Mouse (Mus musculus): ENCODE results near the gene Camk2b.

Camk2b gene

DNA sequence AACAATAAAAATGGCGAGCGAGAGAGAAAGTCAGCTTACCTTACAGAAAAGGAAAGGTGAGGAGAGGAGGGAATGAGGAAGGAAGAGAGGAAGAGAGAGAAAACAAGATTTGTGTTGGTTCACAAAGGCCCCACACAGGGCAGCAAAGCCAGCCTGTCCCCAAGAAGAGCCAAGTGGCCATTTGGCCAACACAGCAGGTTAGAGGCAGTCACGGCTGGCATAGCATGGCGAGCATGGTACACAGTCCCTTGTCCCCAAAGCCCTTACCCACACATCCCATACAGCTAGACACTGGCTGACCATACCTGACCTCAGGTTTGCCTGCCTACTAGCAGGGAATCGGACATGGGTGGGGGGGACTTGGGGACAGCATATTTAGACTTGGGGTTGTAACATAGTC is 82.5 kb downstream of the Camk2b start:
- no peak for DNase-seq (ENCODE audit: low read depth, low spot score)

DNA sequence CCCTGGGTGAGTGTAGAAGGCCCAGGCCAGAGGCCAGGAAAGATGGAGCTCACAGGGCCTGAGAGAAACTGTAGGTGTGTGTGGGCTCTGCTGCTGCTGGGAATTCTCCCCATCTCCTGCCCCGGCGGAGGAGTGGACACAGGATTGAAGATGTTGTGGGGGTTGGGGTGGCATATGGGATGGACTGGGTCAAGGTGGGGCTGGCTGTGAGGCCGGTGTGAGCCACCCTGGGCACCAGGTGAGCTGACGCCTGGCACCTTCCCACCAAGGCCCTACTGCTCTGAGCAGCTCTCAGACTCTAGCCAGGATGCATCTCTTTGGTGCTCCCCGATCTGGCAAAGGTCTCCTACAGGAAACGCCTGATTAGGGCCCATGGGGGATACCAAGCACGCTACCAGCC is 84.8 kb downstream of the Camk2b start:
- no peak for DNase-seq (ENCODE audit: low read depth, low spot score)

DNA sequence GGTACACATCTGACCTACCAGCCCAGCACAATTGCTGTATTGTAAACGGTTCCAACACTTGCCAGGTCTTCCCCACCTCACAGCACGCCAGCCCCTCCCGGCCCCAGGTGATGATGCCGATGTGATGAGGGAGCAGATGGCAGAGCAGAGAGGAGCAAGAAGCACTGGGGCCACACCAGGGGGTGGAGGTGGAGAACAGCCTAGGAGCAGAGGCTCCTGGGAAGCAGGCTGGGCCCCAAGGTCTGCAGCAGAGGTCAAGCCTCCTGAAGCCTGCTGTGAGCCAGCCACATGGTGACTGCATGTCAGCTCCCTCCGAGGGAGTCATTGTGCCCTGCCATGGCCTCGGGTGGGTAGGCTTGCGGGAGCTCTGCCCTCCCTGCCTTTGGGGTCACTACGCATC is 85.6 kb downstream of the Camk2b start:
- no peak for DNase-seq (ENCODE audit: low read depth, low spot score)

DNA sequence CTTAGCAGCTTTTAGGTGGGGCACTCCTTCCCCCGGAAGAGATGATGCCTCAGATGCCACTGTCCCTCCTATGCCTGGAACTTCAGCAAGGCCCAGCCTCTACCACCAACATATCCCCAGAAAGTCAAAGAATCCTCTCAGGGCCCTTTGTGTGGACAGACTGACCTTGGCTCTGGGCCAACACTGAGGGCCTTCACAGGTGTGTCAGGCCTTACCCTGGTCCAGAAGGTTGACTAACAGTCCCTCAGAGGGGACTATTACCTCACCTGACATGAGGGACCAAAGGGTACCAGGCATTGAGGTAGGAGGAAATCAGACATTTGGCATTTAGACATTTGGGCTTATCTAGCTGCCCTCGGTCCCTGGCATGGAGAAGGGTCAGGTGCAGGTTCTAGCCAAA is 86.1 kb downstream of the Camk2b start:
- DNase-seq (ENCODE audit: low read depth, low spot score), result no peak

DNA sequence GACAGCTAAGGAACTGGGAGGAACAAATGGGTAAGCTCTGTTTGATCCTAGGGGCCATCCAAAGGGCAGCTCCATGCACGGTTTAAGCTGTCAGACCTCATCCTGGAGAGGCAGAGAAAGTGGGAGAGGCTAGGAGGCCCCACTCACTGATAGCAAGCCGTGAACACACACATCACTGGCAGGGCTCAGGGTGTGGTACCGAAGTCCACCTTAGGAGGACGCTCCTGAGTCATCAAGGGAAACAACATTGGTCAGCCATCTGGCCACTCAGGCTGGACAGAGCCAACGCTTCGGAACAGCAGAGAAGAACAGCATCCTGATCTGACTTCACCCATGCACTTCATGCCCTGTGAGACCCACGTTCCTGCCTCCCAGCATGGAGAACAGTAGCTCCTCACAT is 87.1 kb downstream of the Camk2b start:
- DNase-seq (ENCODE audit: low read depth, low spot score), result no peak

DNA sequence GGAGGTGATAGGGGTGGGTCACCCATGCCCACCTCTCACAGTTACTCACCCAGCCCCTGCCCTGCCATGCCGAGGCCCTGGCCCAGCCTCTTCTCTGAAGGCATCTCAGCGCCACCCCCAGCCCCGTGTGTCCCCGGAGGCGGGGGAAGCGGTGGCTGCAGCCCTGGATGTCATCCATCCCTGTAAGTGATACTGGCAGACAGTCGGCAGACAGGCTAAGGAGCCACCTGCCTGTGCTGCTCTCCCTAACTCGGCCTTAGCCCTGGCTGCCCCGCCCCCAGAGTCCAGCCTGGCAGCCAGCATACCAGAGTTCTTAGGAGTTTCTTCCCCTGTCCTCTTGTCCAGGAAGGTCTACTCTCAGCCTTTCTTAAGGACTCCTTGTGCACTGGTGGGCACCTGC is 90.1 kb downstream of the Camk2b start:
- DNase-seq (ENCODE audit: low read depth, low spot score), result peak; percentile 62

DNA sequence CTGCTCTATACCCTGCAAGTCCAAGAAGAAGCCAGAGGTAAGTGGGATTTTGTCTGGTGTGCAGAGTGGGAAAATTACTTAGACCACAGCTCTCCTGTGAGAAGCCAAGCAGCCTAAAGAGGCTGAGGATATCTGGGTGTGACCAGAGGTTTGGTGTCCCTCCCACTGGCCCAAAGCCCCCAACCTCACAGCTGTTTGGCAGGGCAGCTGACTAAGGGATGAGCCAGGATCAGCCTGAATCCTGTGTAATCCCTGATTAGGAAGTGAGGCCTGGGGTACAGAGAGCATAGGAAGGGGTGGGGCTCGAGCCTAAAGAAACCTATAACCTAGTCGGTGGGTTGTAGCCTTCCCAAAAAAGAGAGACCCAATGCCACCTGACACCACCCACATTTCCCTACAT is 91.1 kb downstream of the Camk2b start:
- DNase-seq (ENCODE audit: low read depth, low spot score), result no peak

DNA sequence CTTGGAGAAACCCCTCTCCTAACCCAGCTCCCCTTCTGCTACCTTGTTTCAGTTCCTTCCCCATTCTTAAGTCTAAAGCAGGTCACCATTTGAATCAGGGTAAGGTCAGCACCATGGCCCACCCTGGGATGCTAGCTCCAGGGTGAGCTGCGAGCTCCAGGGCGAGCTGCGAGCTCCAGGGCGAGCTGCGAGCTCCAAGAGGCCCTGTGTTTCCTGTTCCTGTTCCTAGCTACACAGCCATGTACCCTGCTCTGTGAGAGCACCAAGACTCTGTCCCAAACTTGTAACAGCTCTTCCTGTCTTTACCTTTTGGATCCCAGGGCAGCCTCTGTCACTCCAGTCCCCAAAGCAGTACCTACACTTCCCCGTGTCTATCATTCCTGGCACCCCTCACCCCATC is 92.1 kb downstream of the Camk2b start:
- no peak for DNase-seq (ENCODE audit: low read depth, low spot score)

DNA sequence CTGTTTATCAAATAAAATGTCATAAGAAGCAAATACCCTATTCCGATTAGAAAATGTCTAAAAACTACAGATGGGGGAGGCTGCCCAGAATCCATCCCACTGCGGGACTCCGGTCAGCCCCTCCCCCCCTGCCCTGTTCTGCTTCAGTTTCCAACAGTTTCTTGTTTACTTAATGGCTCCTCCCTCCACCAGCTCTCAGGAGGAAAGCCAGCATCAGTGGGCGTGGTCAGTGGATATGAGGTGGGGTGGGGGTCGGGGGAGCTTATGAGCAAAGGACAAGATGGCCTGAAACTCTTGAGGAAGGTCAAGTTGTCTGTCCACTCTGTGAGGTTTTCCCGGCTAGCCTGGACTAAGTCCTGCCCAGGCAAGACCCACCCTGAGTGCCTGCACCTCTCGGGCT is 93.0 kb downstream of the Camk2b start:
- no peak for DNase-seq (ENCODE audit: low read depth, low spot score)

DNA sequence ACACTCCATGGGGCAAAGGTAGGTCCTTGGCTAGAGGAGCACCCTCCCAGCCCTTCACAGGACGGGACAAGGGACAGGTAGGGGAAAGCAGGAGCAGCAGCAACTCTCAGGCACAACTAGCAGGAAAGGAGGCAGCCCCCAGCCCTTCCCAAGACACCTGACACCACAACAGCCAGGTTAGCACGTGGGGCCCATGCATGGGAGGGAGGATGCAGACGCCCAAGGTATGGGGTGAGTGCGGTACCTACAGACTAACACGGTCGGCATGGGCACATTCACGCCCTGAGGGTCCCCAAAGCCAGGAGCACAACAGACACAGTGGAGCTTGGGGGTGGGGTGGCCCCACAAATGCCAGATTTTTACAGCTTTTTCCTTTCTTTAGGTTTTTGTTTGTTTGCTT is 95.0 kb downstream of the Camk2b start:
- no peak for DNase-seq (ENCODE audit: low read depth, low spot score)

DNA sequence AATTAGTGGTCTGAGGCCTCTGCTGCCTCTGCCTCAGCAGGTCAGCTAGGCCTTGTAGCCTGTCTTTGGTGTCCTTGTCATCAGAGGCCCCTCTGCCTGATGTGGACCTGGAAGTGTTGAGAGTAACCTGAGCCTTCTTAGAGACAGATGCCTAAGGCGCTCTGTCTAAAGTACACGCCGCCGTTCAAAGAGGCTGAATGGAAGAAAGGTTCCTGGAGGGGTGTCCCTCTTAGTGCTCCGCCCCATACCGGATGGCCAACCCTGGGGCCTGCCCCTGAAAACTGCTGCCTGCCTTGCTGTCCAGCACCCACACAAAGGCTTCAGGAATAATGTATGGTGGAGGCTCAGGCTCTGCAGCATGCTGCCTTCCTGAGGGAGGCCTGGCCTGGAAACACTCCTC is 97.9 kb downstream of the Camk2b start:
- no peak for DNase-seq (ENCODE audit: low read depth, low spot score)

DNA sequence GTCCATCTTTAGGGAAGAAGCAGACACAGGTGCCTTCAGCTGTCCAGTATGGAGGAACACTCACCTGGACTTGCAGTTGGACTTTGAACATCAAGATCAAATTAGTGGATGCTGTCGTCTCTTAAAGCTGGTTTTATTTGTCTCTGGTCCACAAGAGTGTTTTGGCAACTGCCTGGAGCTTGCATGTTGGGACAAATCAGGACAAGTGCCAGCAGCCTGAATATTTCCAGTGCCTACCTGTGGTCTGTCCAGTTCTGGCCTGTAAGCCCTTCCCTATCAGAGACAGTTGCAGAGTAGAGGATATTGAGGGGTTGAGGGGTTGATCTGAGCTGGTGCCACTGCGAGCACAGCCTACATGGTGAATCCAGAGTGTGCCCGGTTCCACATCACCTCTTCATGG is 99.4 kb downstream of the Camk2b start:
- DNase-seq (ENCODE audit: low read depth, low spot score), result no peak

DNA sequence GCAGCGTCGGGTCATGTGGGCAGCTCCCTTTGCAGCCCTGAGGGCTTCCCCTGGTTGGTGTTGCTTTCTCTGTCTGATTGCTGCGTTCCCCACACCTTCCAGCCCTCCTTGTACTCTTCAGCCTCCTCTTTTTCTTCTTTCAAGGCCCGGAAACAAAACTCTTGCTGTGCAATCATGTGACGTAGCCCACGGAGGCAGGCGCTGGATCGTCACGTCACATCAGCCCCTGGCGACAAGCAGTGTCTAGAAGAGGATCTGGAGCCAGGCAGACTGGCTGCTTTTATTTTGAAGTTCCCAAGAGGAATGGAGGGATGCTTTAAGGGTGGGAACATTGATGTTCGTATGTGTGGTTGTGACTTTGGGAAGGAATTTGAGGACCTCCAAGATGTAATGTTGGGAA is 100.3 kb downstream of the Camk2b start:
- no peak for DNase-seq (ENCODE audit: low read depth, low spot score)

DNA sequence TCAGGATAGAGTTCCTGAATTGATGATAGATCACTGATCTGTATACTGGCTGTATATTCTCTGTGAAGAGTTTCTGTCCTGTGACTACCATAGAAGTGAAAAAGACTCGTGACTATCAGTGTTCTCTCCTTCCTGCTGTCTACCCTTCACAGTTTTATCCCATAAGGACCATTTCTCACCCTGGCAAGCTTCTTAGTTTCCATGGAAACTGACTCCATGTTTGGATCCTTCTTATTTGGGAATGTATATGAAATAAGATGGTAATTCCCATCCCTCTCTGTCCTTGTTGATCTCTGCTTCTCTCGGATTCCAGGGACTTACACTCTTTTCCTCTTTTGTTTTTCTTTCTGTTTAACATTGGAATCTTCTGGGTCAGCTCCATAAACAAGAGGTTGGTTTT is 106.1 kb downstream of the Camk2b start:
- DNase-seq (ENCODE audit: low read depth, low spot score), result no peak

DNA sequence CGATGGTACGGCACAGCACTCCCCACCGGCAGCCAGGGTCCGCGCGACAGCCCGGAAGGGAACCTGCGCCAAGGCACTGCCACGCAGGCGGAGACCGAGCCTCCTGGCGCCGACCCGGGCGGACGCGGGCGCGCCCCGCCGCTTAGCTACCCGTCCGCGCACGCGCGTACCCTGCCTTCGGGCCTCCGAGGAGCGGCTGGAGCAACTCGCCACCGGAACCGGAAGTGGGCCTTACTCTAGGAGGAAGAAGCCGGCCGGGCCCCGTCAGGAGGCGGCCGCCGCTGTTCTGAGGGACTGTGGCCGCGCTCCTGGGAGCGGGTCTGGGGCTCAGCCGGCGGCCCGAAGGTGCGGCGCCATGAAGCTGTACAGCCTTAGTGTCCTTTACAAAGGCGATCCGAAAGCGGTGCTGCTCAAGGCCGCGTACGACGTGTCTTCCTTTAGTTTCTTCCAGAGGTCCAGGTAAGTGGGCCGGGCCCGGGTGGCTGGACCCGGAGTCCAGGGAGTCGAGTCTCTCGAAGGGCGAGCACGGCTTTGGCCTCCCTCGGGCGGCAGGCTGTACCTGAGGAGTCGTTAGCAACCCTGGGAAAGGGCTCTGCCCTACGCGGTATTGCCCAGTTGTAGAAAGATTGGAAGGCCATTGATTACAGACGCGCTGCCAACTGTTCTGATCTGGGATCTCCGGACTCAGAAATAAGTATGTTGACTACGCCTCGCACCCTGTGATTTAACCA is 110.5 kb downstream of the Camk2b start, which contains the start of gene Ykt6:
TSS of gene Ykt6 (plus strand) at position 148 of the 731 bp plus-strand sequence.
- peak; percentile 97 for DNase-seq (ENCODE audit: low read depth, low spot score)

DNA sequence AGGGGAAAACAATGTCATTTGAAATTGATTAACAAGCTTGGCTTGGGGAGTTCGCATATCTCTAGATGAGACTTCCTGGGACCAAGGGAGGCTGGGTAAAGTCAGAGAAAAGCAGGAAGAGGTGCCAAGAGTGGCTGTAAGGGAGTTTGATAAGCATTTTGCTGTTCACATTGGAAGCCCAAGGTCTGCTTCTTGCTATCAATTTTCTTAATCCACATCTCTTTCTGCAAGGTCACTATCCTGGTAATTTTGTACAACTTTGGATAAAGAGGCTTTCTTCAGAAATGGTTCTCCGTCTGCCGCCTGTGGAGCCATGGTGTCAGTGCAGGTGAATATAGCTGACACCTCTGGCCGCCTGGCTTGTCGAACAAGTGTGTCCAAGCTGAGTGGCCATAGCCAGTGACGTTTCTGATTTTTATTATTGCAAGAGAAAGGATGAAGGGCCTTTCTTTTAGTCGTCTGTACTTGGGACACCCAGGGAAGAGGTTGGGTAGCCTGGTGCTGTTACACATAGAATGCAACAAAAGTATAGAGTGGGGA is 111.1 kb downstream of the Camk2b start:
- DNase-seq (ENCODE audit: low read depth, low spot score), result peak; percentile 48

DNA sequence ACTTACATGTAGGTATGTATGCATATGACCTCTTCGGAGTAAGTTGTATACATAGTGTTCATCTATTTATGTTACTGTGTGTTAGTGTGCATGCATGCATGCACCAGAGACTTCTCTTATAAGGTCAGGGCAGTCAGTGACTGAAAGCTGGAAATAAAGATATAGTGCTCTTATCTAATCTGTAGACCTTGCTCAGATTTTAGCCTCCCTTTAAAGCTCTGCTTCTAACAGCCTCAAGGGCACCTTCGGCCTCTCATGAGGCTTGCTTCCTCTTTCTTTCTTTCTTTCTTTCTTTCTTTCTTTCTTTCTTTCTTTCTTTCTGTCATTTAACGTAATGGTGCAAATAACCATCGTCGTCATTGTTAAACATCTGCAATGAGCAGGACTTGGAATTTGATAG is 111.7 kb downstream of the Camk2b start:
- DNase-seq (ENCODE audit: low read depth, low spot score), result no peak

DNA sequence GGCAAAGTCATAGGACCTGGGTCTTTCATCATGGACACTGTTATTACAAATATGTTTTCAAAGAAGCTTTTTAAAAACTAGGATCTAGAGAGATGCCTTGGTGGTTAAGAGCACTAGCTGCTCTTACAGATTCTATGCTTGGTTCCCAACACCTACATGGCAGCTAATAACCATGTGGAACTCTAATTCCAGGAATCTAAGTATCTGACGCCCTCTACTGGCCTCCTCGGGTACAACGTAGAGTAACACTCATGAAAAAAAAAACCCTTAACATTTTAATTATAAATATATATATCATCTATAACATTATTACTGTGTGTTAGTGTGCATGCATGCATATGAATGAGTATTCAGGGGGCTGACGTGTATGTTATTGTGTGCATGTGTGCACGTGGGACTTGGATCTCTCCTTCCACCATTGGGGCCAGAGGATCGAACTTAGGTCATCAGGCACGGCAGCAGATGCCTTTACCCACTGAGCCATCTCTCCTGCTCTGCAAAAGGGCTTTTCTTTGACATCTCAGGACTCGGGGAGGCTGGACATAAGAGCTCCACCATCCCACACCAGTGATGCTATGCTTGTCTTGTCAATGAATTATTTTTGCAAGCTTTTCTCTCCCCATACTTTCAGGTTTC is 112.9 kb downstream of the Camk2b start:
- no peak for DNase-seq (ENCODE audit: low read depth, low spot score)

DNA sequence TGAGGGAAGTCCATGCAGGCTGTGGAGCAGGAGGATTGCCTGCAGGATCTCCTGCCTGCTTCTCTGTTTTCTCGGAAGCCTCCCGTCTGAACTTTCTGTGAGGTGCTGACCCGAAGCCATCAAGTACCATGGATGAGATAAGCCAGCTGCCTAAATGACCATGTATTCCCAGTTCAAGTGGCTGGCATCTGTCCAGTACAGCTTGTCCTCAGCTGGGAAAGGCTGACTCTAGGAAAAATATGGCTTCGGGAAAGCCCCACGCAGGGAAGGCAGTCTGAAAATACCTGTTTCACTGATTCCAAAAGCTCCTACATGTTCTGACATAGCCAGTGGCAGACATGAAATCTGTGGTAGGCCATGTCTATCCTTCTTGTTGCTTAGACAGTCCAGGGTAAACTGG is 113.7 kb downstream of the Camk2b start:
- peak; percentile 46 for DNase-seq (ENCODE audit: low read depth, low spot score)

DNA sequence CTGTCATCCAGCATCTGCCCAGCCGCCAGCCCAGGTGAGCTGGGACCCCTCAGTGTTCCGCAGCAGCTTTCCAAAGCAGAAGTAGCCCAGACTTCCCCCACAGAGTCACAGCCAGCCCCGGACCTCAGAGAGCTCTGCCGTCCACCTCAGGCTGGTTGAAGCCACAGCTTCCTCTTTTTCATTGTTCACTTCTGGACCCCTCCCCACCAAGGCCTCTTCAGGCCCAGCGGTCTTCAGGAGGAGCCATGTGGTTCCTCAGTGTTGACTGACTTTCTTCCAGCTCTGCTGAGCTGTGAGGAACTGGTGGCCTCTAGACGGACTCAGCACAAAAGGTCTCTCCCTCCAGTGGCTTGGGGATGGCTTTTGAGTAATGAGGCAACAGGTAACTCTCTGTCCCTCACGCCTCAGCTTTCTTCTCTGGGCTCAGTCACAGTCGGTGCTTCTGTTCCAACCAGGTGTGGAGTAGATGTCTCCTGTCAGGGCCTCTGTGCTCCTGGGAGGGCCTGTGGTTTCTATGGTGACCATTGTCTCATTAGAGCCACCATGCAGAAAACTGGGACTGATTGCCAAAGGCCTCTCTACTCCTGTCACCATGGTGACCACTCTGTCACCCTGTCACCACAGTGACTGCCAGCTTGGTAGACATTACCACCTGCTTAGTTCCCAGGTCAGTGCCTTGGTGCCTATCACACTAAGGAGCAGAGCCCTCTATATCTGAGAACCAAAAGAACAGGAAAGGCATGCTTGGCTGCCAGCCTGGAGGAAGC is 116.4 kb downstream of the Camk2b start, which contains the start of gene Gck:
TSS of gene Gck (minus strand) at position 496 of the 767 bp plus-strand sequence.
- no peak for DNase-seq (ENCODE audit: low read depth, low spot score)

DNA sequence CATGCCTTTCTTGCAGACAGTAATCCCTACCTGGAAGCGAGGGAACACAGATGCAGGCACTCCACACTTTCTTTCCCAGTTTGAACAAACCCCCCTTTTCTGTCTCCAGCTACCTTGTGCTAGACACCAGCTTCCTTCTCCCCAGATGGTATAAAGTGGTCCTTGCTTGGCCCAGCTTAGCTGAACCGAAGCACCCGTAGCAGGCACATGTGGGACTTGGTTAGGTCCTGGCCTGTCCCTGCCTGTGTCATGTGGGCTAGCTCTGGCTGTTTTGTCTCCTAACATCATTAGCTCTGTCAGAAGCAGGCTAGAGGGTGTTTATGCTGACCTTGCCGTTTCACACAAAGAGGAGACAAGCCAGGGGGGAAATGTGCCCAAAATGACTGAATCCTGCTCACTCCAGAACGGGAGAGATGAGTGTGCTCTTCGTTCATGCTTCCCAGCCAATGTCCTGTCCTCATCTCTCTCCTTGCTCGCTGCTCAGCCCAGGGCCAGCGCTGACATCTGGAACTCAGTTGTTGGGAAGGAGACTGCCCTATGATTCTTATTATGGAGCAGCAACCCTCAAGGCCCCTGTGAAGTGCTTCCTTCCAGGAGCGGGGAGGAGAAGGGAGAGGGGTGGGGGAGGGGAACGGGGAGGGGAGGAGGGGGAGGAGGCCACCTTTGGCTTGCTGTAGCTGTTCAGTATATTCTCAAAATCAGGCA is 117.5 kb downstream of the Camk2b start:
- DNase-seq (ENCODE audit: low read depth, low spot score), result no peak

DNA sequence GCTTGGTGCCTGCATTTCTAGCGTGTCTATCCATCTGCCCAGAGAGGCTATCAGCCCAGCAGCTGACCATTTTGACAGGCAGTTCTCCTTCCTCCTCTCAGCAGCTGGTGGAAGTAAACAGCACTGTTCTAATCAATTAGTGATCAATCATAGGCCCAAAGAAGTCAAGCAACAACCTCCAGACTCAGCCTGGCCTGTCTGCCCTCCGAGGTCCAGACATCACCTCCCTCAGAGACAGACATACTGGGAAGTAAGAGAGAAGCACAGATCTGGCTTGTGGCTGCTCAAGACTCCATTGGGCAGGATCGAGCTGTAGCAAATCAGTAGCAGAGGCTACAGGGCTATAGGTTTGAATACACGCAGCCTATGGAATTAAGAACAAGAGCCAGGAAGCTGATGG is 118.4 kb downstream of the Camk2b start:
- no peak for DNase-seq (ENCODE audit: low read depth, low spot score)
